Mouse (Mus musculus) small intestine, adult 2 months (tissue): Measurements from ENCODE around the gene Ppm1h.

ENCODE experiments used
- CTCF ChIP-seq: fragments of 200-500 bp; IDR thresholded peaks from 2 replicates; pipeline ENCODE4 v1.5.1; 2012; ENCODE audit warnings: low read depth, mild to moderate bottlenecking, control low read depth, inconsistent platforms, low read length, moderate library complexity, mixed read lengths; ENCODE audit not compliant: insufficient replicate concordance, insufficient read length; ENCODE audit errors: extremely low read depth
- POLR2A ChIP-seq: fragments of 200-500 bp; IDR thresholded peaks from 2 replicates; pipeline ENCODE4 v1.6.1; 2012; ENCODE audit warnings: low read depth, mild to moderate bottlenecking, control low read depth, inconsistent platforms, low read length, moderate library complexity

- TF ChIP-seq CTCF (no peak), POLR2A (no peak; the same call in 1 of the 2 replicates)
These were observed 308.0 kb downstream of the Ppm1h start for GRCm38 (mm10) chr10:122986320-122987225.
